Mouse (Mus musculus): Measurements from ENCODE around the gene Nrcam. TPM values are rescaled to one million over a fixed set of nuclear protein-coding genes. Genes with fewer than 3 reads are reported as not detected.

Nrcam gene
- polyA plus RNA-seq, 1 experiment from 2014 or later, result 94.4 TPM

DNA sequence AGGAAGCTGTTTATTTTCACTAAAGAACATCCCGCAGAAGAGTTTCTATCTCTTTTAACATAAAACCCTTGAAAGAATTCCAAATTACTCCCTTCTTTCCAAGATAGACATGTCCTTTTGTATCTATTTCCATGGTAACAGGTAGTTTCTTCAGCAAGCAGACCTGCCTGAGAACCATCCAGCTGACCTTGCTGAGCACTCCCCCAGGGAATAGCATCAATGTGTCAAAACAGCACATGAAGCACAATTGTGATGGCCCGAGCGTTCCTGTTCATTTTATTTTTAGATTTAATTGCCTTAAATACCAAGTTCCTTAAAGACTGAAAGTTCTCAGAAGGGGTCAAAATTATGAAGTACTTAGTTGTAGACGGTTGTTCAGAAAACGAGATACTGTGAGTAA, 16.6 kb downstream of the Nrcam start:
- no peak overlapping the region for H3K9ac ChIP-seq (ENCODE audit: low read length)
- no peaks in the 10 kb centered on the region for H3K27me3 ChIP-seq (ENCODE audit: control insufficient read depth, insufficient read depth, low read length)
- no peak overlapping the region for H3K27ac ChIP-seq (ENCODE audit: low read depth, low read length)
- ATAC-seq (ENCODE audit: insufficient read depth, low FRiP score, low TSS enrichment) (no peak), DNase-seq (ENCODE audit: low spot score) (no peak)
- H3K4me1 ChIP-seq (ENCODE audit: control insufficient read depth, insufficient read depth, low read length), result peaks cover 12% of the 10 kb centered on the region
- no peaks in the 10 kb centered on the region for H3K9me3 ChIP-seq (ENCODE audit: control insufficient read depth, low read length)
- 59% methylated on average over 5 of the region's 5 CpGs for WGBS
- H3K36me3 ChIP-seq (ENCODE audit: control insufficient read depth, insufficient read depth, low read length), result no peaks in the 10 kb centered on the region
- H3K4me2 ChIP-seq (ENCODE audit: low read depth), result no peak overlapping the region
- no peak overlapping the region for H3K4me3 ChIP-seq (ENCODE audit: low read depth, low read length)

DNA sequence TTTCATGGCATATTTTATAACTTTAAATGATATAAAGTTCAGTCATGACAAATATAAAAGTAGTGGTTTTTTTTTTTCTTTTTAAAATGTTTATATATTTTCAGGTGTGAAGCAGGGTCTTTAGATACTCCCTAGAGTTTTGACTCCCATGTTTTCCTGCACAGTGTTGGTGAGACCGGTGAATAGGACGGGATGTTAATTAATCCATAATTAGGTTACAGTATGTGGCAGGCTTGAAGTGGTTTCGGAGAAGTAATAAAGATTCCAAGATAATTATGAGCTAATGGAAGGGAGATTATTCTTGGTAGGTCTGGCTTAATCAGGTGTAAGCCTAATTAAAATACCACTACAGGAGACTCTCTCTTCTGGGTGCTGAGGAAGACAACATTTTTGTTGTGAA, 17.5 kb downstream of the Nrcam start:
- Histone ChIP-seq H3K36me3 (ENCODE audit: control insufficient read depth, insufficient read depth, low read length) (no peaks in the 10 kb centered on the region), H3K4me2 (ENCODE audit: low read depth) (no peak overlapping the region), H3K4me1 (ENCODE audit: control insufficient read depth, insufficient read depth, low read length) (peaks cover 9% of the 10 kb centered on the region; the same call in 1 of the 2 replicates), H3K4me3 (ENCODE audit: low read depth, low read length) (no peak overlapping the region), H3K27ac (ENCODE audit: low read depth, low read length) (no peak overlapping the region), H3K9ac (ENCODE audit: low read length) (no peak overlapping the region), H3K27me3 (ENCODE audit: control insufficient read depth, insufficient read depth, low read length) (no peaks in the 10 kb centered on the region), H3K9me3 (ENCODE audit: control insufficient read depth, low read length) (no peaks in the 10 kb centered on the region)
- WGBS, result 89% methylated on average over 3 of the region's 3 CpGs
- no peak for ATAC-seq (ENCODE audit: insufficient read depth, low FRiP score, low TSS enrichment)
- DNase-seq (ENCODE audit: low spot score), result no peak

DNA sequence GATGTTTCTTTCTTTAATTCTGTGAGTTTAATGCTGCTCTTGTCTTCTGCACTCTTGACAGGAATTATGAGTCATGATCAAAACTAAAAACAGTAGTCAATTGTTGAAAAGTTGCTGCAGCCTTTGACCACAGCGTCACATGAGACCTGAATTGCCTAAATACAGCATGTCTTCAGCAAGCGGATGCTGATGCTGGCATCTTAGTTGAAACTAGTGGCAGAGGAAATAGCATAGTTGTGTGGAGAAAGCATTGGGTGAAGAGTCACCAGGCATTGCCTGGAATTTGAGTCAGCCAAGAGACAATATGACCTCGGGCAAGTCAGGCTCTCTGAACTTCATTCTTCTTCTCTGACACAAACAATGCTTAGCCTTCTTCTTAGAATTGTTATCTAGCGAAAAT, 26.4 kb downstream of the Nrcam start:
- ATAC-seq (ENCODE audit: insufficient read depth, low FRiP score, low TSS enrichment), result no peak
- Histone ChIP-seq H3K9ac (ENCODE audit: low read length) (no peak overlapping the region), H3K4me2 (ENCODE audit: low read depth) (no peak overlapping the region), H3K27me3 (ENCODE audit: control insufficient read depth, insufficient read depth, low read length) (no peaks in the 10 kb centered on the region), H3K36me3 (ENCODE audit: control insufficient read depth, insufficient read depth, low read length) (no peaks in the 10 kb centered on the region), H3K27ac (ENCODE audit: low read depth, low read length) (no peak overlapping the region), H3K9me3 (ENCODE audit: control insufficient read depth, low read length) (no peaks in the 10 kb centered on the region), H3K4me3 (ENCODE audit: low read depth, low read length) (no peak overlapping the region), H3K4me1 (ENCODE audit: control insufficient read depth, insufficient read depth, low read length) (peaks cover 4% of the 10 kb centered on the region; the same call in 1 of the 2 replicates)
- no peak for DNase-seq (ENCODE audit: low spot score)
- 83% methylated on average over 4 of the region's 4 CpGs for WGBS

DNA sequence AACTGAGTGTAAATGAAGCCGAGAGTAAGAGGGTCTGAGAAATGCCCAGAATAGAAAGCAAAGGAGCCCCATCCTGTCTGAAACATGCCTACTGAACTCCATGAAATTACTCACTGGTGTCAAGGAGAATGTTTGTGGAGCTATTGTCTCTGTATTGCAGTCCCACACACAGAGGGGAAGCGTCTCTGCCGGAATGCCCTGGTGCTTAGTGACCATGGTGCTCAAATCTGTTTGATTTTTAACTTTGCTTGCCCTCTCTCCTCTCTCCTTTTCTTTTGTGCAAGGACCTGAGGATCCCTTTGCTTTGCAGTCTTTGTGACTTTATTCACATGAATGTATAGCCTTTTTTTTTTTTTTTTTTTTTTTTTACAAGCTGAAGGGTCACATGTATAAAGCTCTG, 28.8 kb downstream of the Nrcam start:
- Histone ChIP-seq H3K27ac (ENCODE audit: low read depth, low read length) (peak overlapping the region; percentile 51; the same call in 1 of the 2 replicates), H3K36me3 (ENCODE audit: control insufficient read depth, insufficient read depth, low read length) (no peaks in the 10 kb centered on the region), H3K27me3 (ENCODE audit: control insufficient read depth, insufficient read depth, low read length) (no peaks in the 10 kb centered on the region), H3K9ac (ENCODE audit: low read length) (no peak overlapping the region), H3K4me2 (ENCODE audit: low read depth) (no peak overlapping the region), H3K4me1 (ENCODE audit: control insufficient read depth, insufficient read depth, low read length) (peaks cover 4% of the 10 kb centered on the region; the same call in 1 of the 2 replicates), H3K9me3 (ENCODE audit: control insufficient read depth, low read length) (no peaks in the 10 kb centered on the region), H3K4me3 (ENCODE audit: low read depth, low read length) (no peak overlapping the region)
- 11% methylated on average over 3 of the region's 3 CpGs for WGBS
- ATAC-seq (ENCODE audit: insufficient read depth, low FRiP score, low TSS enrichment) (no peak), DNase-seq (ENCODE audit: low spot score) (no peak)

DNA sequence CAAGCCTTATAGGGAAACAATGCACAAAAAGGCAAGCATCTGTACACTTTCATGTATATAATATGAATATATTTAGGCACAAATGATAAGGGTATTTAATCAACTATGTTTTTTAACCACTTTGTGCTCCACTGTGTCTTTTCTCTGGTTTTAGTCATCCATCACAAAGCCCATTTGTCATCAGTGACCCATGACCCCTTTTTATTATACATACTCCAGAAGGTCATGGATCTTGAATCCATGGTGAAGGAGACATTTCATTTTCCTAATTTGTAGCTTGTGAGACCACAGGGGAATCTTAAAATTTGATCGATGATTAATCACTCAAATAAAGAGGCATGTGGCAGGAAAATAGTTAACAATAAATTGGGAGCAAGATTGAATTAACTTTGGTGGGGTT, 29.2 kb downstream of the Nrcam start:
- no peaks in the 10 kb centered on the region for H3K27me3 ChIP-seq (ENCODE audit: control insufficient read depth, insufficient read depth, low read length)
- H3K27ac ChIP-seq (ENCODE audit: low read depth, low read length), result no peak overlapping the region
- ATAC-seq (ENCODE audit: insufficient read depth, low FRiP score, low TSS enrichment) (no peak), DNase-seq (ENCODE audit: low spot score) (no peak)
- no peak overlapping the region for H3K4me3 ChIP-seq (ENCODE audit: low read depth, low read length)
- no peak overlapping the region for H3K9ac ChIP-seq (ENCODE audit: low read length)
- peaks cover 4% of the 10 kb centered on the region; the same call in 1 of the 2 replicates for H3K4me1 ChIP-seq (ENCODE audit: control insufficient read depth, insufficient read depth, low read length)
- H3K36me3 ChIP-seq (ENCODE audit: control insufficient read depth, insufficient read depth, low read length), result no peaks in the 10 kb centered on the region
- WGBS, result 70% methylated on average over 1 of the region's 1 CpGs
- H3K9me3 ChIP-seq (ENCODE audit: control insufficient read depth, low read length), result no peaks in the 10 kb centered on the region
- no peak overlapping the region for H3K4me2 ChIP-seq (ENCODE audit: low read depth)

DNA sequence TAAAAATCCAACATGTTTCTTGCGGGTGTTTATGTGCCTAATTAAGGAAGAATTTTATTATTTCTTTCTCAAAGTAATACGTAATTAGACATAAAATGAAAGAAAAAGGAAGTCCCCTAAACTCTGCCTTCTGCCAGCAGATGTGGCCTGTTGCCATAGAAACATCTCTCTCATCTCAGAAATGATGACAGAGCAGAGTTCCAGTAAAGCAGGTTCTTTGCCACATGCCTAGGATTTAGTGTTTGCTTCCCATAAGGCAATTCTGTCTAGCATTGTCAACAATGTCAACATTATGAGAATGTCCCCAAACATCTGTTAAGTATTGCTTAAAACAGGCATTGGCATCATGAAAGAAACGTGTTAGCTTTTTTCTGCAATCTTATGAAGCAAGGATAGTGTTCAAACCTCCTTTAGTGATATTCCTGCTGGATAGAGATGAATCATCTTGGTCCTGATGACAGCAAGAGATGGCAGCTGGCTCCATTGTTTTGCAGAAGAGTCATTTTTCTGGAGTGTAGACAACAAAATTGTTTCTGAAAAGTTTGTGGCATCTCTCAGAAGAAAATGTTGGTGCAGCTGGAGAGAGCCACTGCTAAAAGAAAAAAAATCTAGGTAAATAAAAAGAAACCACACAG, 42.5 kb downstream of the Nrcam start:
- H3K9ac ChIP-seq (ENCODE audit: low read length), result no peak overlapping the region
- no peak overlapping the region for H3K4me3 ChIP-seq (ENCODE audit: low read depth, low read length)
- no peak for DNase-seq (ENCODE audit: low spot score)
- no peaks in the 10 kb centered on the region for H3K36me3 ChIP-seq (ENCODE audit: control insufficient read depth, insufficient read depth, low read length)
- ATAC-seq (ENCODE audit: insufficient read depth, low FRiP score, low TSS enrichment), result no peak
- H3K9me3 ChIP-seq (ENCODE audit: control insufficient read depth, low read length), result no peaks in the 10 kb centered on the region
- 70% methylated on average over 3 of the region's 3 CpGs for WGBS
- H3K4me2 ChIP-seq (ENCODE audit: low read depth), result no peak overlapping the region
- H3K27ac ChIP-seq (ENCODE audit: low read depth, low read length), result no peak overlapping the region
- H3K27me3 ChIP-seq (ENCODE audit: control insufficient read depth, insufficient read depth, low read length), result no peaks in the 10 kb centered on the region
- H3K4me1 ChIP-seq (ENCODE audit: control insufficient read depth, insufficient read depth, low read length), result no peaks in the 10 kb centered on the region

DNA sequence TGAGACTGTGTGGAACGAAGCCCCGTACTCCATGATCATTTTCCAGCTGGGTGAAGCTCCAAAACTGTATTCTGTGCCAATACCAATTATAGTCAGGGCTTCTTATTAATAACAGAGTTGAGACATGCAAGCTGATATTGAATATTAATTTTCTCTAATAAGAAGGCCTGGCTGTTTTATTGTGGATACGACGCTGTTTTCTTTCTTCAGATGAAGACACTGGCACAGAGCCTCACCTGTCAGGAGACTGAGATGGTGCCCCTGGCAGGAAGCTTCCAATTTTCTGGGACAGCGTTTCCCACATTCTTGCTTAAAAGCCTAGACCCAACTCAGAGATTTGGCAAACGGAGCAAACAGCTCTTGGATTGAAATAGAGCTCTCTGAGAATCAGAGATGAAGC, 47.3 kb downstream of the Nrcam start:
- Histone ChIP-seq H3K9me3 (ENCODE audit: control insufficient read depth, low read length) (no peaks in the 10 kb centered on the region), H3K4me3 (ENCODE audit: low read depth, low read length) (no peak overlapping the region), H3K27me3 (ENCODE audit: control insufficient read depth, insufficient read depth, low read length) (no peaks in the 10 kb centered on the region), H3K27ac (ENCODE audit: low read depth, low read length) (no peak overlapping the region), H3K4me1 (ENCODE audit: control insufficient read depth, insufficient read depth, low read length) (no peaks in the 10 kb centered on the region), H3K9ac (ENCODE audit: low read length) (no peak overlapping the region), H3K36me3 (ENCODE audit: control insufficient read depth, insufficient read depth, low read length) (no peaks in the 10 kb centered on the region), H3K4me2 (ENCODE audit: low read depth) (no peak overlapping the region)
- ATAC-seq (ENCODE audit: insufficient read depth, low FRiP score, low TSS enrichment) (no peak), DNase-seq (ENCODE audit: low spot score) (no peak)
- 93% methylated on average over 6 of the region's 6 CpGs for WGBS

DNA sequence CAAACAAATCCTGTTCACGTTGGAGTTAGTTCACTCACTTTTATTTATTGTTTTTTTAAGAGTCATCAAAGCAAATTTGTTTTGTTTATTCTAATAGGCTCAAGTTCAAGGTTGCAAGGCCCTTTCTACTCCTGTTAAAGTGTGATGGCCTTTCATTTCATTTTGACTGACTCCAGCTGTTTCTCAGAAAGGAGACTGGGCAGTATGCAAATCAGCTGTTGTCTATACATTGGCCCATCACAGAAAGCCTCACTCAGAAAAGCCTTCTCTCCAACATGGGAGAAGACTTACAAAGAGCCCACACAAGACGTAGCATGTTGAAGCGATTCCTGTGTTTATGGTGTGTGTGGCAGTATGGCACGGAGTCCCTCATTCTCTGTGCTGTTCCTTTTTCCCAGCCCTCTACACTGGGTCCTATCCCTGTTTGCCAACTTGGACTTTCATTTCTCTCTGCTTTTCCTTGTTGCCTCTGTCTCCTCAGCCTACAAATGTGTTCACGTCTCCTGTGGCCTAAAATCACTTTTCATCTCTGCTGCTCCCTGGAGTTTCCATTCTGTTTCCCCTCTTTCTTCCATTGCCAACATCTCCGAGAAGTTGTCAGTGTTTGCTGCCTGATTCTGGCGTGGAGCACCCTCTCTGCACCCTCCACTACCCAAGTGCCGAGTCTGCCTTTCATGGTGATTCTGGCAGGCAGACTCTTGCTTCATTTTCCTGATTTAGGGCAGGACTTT, 49.9 kb downstream of the Nrcam start:
- Histone ChIP-seq H3K4me2 (ENCODE audit: low read depth) (no peak overlapping the region), H3K27ac (ENCODE audit: low read depth, low read length) (no peak overlapping the region), H3K9me3 (ENCODE audit: control insufficient read depth, low read length) (no peaks in the 10 kb centered on the region), H3K4me1 (ENCODE audit: control insufficient read depth, insufficient read depth, low read length) (no peaks in the 10 kb centered on the region), H3K9ac (ENCODE audit: low read length) (no peak overlapping the region), H3K36me3 (ENCODE audit: control insufficient read depth, insufficient read depth, low read length) (no peaks in the 10 kb centered on the region), H3K4me3 (ENCODE audit: low read depth, low read length) (no peak overlapping the region), H3K27me3 (ENCODE audit: control insufficient read depth, insufficient read depth, low read length) (no peaks in the 10 kb centered on the region)
- DNase-seq (ENCODE audit: low spot score) (no peak), ATAC-seq (ENCODE audit: insufficient read depth, low FRiP score, low TSS enrichment) (no peak)
- WGBS, result 72% methylated on average over 8 of the region's 8 CpGs

DNA sequence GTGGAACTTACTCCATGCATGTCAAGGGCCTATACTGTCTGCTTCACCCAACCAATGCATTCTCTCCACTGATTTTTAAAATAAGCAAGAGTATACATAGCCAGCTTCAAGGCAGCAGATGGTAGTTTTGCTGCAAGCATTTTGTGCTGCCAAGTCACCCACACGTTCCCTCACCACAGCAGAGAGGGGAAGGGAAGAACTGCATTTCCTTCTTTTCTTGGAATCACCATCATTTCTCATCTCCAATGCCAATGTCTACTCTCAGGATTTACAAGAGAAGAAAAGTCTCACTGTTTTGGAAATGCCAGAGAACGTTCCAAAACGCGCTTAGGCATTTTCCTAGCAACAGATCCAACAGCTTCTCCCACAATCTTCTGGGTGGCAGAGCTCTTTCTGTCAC, 52.1 kb downstream of the Nrcam start:
- H3K27me3 ChIP-seq (ENCODE audit: control insufficient read depth, insufficient read depth, low read length), result no peaks in the 10 kb centered on the region
- no peaks in the 10 kb centered on the region for H3K36me3 ChIP-seq (ENCODE audit: control insufficient read depth, insufficient read depth, low read length)
- H3K9ac ChIP-seq (ENCODE audit: low read length), result no peak overlapping the region
- no peaks in the 10 kb centered on the region for H3K9me3 ChIP-seq (ENCODE audit: control insufficient read depth, low read length)
- H3K4me1 ChIP-seq (ENCODE audit: control insufficient read depth, insufficient read depth, low read length), result no peaks in the 10 kb centered on the region
- no peak overlapping the region for H3K4me3 ChIP-seq (ENCODE audit: low read depth, low read length)
- DNase-seq (ENCODE audit: low spot score), result no peak
- H3K27ac ChIP-seq (ENCODE audit: low read depth, low read length), result no peak overlapping the region
- no peak for ATAC-seq (ENCODE audit: insufficient read depth, low FRiP score, low TSS enrichment)
- H3K4me2 ChIP-seq (ENCODE audit: low read depth), result no peak overlapping the region
- WGBS, result 90% methylated on average over 4 of the region's 4 CpGs

Data from neural tube, embryonic 11.5 days (tissue).